Mouse (Mus musculus): ENCODE data around the gene Ppp1r9b. TPM values are rescaled to one million over a fixed set of nuclear protein-coding genes. Genes with fewer than 3 reads are reported as not detected.
"Not testable (repeated sequence)": the region's sequence is repeated elsewhere in the genome, so short reads cannot be mapped to it uniquely, and the experiment has no call there.

The Ppp1r9b gene
- 10 to 100 TPM; 46.3 to 50.8 TPM for total RNA-seq (2021)

GRCm38 (mm10) chr11:94990749-94991577 is at the start of gene Ppp1r9b:
TSS of gene Ppp1r9b (plus strand) at chr11:94991035.
- DNase-seq = peak; percentile 94 to 95
- intact Hi-C loops (cut with DNase I) = loop anchor here (1.0 kb wide), 2 partner anchors 12 to 33 kb away; no protein-coding TSS in a partner anchor

- no peak for DNase-seq
- intact Hi-C loops (cut with DNase I) = no loop called here
These were observed 49.7 kb upstream of the Ppp1r9b start for GRCm38 (mm10) chr11:94941121-94941520.

- no peak for DNase-seq
- intact Hi-C loops (cut with DNase I) = no loop called here
These were observed 49.1 kb upstream of the Ppp1r9b start for GRCm38 (mm10) chr11:94941776-94942175.

- intact Hi-C loops (cut with DNase I) = no loop called here
- DNase-seq = peak; percentile 55 to 61
These were observed 48.4 kb upstream of the Ppp1r9b start for GRCm38 (mm10) chr11:94942282-94943023.

- no peak for DNase-seq
- intact Hi-C loops (cut with DNase I) = no loop called here
These were observed 47.8 kb upstream of the Ppp1r9b start for GRCm38 (mm10) chr11:94943054-94943453.

GRCm38 (mm10) chr11:94944295-94944694 is 46.5 kb upstream of the Ppp1r9b start:
- no peak for DNase-seq

GRCm38 (mm10) chr11:94945236-94945635 is 45.6 kb upstream of the Ppp1r9b start:
- intact Hi-C loops (cut with DNase I) = no loop called here
- no peak for DNase-seq

More at GRCm38 (mm10) chr11:94944295-94944694, 46.5 kb upstream of the Ppp1r9b start:
- intact Hi-C loops (cut with DNase I) = no loop called here

GRCm38 (mm10) chr11:94952169-94952568 is 38.7 kb upstream of the Ppp1r9b start:
- DNase-seq = no peak
- intact Hi-C loops (cut with DNase I) = no loop called here

- intact Hi-C loops (cut with DNase I) = no loop called here
- no peak for DNase-seq
These were observed 35.7 kb upstream of the Ppp1r9b start for GRCm38 (mm10) chr11:94955103-94955502.

- intact Hi-C loops (cut with DNase I) = loop anchor here (1.0 kb wide), 1 partner anchor 33 kb away; no protein-coding TSS in a partner anchor
- peak in 1 of 2 experiments; percentile 72 for DNase-seq
These were observed 33.2 kb upstream of the Ppp1r9b start for GRCm38 (mm10) chr11:94957693-94958064.

- intact Hi-C loops (cut with DNase I) = loop anchor here (1.0 kb wide), 1 partner anchor 32 kb away; no protein-coding TSS in a partner anchor
- DNase-seq = peak; percentile 83 to 87
These were observed 32.6 kb upstream of the Ppp1r9b start for GRCm38 (mm10) chr11:94958065-94958858.

GRCm38 (mm10) chr11:94962534-94963101 is 28.2 kb upstream of the Ppp1r9b start:
- DNase-seq = no peak
- intact Hi-C loops (cut with DNase I) = no loop called here

- intact Hi-C loops (cut with DNase I) = no loop called here
- no peak for DNase-seq
These were observed 23.4 kb upstream of the Ppp1r9b start, which contains the start of gene Hils1 for GRCm38 (mm10) chr11:94967419-94967818. TSS of gene Hils1 (plus strand) at chr11:94967593.

- no peak for DNase-seq
- intact Hi-C loops (cut with DNase I) = no loop called here
These were observed 22.6 kb upstream of the Ppp1r9b start for GRCm38 (mm10) chr11:94968187-94968586.

GRCm38 (mm10) chr11:94969709-94970108 is 21.1 kb upstream of the Ppp1r9b start:
- intact Hi-C loops (cut with DNase I) = loop anchor here (1.0 kb wide), 2 partner anchors 30 to 103 kb away; no protein-coding TSS in a partner anchor
- DNase-seq = not testable (repeated sequence)

- DNase-seq = peak; percentile 77 to 79
- intact Hi-C loops (cut with DNase I) = loop anchor here (1.0 kb wide), 2 partner anchors 31 to 104 kb away; no protein-coding TSS in a partner anchor
These were observed 20.5 kb upstream of the Ppp1r9b start for GRCm38 (mm10) chr11:94970210-94970943.

- DNase-seq = no peak
- intact Hi-C loops (cut with DNase I) = no loop called here
These were observed 18.8 kb upstream of the Ppp1r9b start for GRCm38 (mm10) chr11:94971895-94972615.

GRCm38 (mm10) chr11:94972887-94973286 is 17.9 kb upstream of the Ppp1r9b start:
- no peak for DNase-seq
- intact Hi-C loops (cut with DNase I) = no loop called here

GRCm38 (mm10) chr11:94973313-94973712 is 17.5 kb upstream of the Ppp1r9b start:
- intact Hi-C loops (cut with DNase I) = no loop called here
- DNase-seq = no peak

Measured in heart, postnatal 36 days (tissue).